Mouse (Mus musculus): ENCODE results near the gene Ush2a. TPM values are rescaled to one million over a fixed set of nuclear protein-coding genes. Genes with fewer than 3 reads are reported as not detected.

The Ush2a gene
- polyA plus RNA-seq (2014; fragmentation: Illumina TruSeq; extraction: RNeasy Lipid Tissue Mini Kit (QIAGEN cat#74804); ENCODE audit: low read depth, low replicate concordance) = not detected

GRCm38 (mm10) chr1:188261903-188262682 is at the start of gene Ush2a:
TSS of gene Ush2a (plus strand) at chr1:188262023.

DNA sequence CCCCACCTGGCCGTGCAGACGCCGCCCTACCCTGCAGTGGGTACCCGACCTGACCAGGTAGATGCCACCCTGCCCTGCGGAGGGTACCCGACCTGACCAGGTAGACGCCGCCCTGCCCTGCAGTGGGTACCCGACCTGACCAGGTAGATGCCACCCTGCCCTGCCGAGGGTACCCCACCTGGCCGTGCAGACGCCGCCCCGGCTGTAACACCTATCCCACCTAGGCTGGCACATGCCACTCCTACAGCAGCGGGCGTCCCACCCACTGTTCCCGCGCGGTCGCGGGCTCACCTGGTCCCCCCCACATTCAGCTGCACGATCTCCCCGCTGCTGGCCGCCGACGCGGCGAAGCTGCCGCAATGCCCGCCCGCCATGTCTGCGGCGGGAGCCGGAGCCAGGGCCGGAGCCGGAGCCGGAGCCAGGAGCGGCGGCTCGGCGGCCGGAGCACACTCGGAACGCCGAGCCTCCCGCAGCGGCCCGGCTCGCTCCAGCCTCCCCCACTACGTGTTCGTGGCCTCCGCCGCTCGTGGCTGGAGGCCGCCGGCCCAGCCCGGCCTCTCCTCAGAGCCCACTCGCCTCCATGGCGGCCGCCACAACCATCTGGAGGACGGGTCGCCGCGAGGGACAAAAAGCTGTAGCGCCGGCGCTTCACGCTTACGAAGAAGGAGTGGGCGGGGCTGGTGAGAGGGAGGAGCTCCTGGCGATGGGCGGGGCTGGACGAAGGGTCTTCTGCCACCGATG is 745.6 kb downstream of the Ush2a start, which contains the start of gene Kctd3:
TSS of gene Kctd3 (minus strand) at position 603 of the 741 bp plus-strand sequence.

Measured in adrenal gland, adult 10 weeks (tissue).